Mouse (Mus musculus) spleen, postnatal 36 days (tissue): ENCODE measurements around the gene Gm49342.

Source experiments
- DNase-seq, 2 experiments: peaks; one replicate each; pipeline ENCODE4 v3.0.0; 2022; ENCODE audit warnings: low spot score in 2 of 2, mixed read lengths in 1 of 2

Gm49342 gene

DNA sequence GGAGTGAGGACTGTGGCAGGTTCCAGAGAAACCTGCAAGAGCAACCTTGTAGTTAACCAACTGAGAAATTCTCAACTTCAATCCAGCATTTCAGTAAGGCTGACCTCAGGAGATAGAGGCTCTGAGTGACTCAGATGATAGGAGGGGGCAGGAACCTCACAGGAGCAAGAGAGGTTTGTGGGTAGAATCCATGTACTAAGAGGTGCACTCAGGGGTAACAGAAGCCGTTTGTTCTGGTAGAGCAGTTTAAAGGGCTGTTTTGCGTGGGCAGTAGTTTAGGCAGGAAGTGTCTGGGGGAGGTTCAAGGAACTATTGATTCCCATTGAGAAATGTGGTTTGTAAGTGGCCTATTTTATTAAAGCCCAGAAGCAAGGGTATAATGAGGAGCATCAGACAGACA lies 36.9 kb downstream of the Gm49342 start:
- peak; percentile 22 to 29 for DNase-seq

GRCm38 (mm10) chr14:50981837-50982236 lies 37.5 kb downstream of the Gm49342 start:
- peak; percentile 23 to 41 for DNase-seq

DNA sequence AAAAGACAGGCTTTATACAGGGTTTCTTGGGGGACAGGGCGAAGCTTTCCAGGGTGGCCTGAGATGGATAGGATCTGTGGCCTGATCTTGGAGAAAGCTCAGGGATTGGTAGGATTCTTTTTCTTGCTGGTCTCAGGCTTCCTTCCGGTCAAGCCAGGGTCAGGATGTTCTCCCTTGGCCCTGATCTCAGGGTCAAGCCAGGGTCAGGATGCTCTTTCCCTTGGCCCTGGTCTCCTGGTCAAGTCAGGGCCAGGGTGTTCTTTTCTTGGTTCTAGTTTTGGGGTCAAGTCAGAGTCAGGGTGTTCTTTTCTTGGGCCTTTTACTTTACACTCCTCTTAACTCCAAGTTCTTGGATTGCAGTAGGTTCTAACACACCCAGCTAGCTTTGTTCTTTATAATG lies 43.4 kb downstream of the Gm49342 start:
- no peak for DNase-seq

DNA sequence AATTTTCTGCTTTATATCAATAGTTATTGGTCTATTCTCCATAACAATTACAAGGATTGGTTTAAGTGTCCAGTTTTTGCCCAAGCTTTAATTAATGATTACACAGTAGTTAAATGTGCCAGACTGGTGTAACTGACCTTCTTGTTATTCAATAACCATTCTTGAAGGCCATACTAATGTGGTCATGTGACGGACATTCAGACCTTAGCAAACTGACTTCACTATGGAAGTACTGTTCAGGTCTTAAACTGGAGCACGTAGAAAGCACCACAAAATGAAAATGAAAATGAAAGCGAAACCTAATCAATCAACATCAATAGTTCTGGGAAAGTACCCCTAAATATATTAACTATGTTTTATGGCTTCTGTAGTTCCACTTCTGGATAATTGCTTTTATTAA lies 46.7 kb downstream of the Gm49342 start:
- DNase-seq, result no peak

DNA sequence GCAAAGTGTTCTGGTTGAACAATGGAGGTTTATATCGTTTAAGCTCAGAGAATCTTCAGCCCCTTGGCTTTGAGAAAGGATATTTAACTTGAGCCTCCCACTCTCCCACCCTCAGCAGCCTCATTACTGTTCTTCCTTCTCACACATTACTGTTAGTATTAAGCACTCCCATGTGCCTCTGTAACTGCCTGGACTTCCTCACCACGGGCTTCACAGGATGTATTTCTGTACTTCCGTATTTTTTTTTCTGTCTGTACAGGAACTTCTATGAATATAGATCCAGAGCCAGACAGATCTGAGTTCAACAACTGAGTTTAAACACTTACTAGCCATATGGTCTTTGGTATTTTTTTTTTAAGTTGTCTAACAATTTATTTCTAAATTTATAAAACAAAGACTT lies 52.8 kb downstream of the Gm49342 start:
- DNase-seq, result peak; percentile 54 to 60

DNA sequence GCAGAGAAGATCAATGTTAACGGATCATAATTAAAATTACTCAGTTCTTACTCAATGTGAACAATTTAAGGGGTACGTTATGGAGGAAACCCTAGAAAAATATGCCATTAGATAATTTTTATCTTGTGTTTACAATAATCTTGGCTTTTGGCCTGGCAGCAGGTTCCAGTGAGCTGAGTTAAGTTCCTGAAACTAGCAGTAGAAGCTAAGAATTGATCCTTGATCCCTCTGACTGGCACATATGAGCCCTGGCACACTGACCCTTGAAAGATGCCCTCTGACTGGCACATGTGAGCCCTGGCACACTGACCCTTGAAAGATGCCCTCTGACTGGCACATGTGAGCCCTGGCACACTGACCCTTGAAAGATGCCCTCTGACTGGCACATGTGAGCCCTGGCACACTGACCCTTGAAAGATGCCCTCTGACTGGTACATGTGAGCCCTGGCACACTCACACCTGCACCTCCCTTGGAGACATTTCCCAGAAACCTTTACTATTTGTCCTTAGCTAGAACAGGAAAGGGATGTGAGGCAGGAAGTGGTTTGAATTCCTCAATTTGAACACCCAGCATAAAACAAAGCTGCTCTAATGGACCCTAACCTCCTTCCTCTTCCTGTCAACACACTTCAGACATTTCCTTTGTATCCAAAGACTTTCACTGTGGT lies 53.8 kb downstream of the Gm49342 start:
- peak in 1 of 2 experiments; percentile 8 for DNase-seq

- DNase-seq, result no peak
These were observed 63.0 kb downstream of the Gm49342 start, which contains the start of gene Rnase10 for GRCm38 (mm10) chr14:51007152-51007801. Gene Rnase10 (plus strand): TSS chr14:51007751.

DNA sequence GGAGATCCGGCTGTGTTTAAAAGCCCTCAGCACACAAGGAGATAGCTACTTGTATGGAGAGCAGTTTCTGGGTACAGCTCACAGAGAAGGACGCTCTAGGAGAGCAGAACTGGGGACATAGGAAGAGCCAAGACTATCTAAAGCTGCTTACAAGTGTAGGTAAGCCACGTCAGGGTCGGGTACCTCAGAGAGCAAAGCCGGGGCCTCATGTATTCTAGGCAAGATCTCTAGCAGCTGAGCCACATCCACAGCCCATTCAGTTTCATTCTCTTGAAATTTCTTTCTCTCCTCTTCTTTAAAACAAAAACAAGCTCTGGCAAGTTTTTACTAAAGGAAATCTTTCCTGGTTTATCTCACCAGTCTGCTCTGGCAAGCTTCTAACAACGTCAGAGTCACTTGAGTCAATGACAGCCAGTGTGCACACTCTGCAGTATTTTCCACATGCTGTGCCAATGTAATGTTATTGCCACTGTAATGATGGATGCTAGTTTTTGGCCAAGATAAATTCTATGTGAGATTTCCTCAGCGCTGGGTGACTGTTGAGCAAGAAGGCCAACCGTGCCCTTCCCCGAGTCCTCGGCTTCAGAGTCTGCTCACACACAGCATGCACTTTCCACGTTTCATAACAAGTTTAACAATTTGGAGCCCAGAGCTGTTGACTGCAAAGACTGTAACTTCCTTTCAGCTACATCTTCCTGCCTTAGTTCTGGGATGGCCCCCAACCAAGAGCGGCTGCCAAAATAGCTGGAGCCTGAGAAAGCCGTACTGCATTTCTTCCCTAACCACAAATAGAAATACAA lies 63.8 kb downstream of the Gm49342 start:
- no peak for DNase-seq

DNA sequence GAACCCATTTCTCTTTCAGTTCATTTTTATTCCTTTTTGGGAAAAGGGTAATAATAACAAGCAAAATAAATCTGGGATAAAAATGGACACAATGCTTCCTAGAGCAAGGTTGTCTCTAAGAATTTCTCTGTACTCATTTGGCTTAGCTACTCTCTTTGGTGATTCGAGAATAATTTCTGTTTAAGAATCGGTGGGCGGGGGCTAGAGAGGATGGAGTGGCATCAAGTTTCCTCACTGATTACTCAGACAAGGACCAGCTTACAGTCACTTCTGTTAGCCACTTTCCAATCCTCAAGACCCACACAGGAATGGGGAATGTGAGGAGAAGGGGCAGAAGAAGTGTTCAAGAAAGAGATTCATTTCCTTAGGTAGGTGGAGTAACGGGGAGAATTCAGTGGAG lies 64.5 kb downstream of the Gm49342 start:
- DNase-seq, result no peak

- DNase-seq, result no peak
These were observed 65.3 kb downstream of the Gm49342 start for GRCm38 (mm10) chr14:51009572-51009971.
